Mouse (Mus musculus) urinary bladder, postnatal 36 days (tissue): ENCODE measurements around the gene Slc7a4.
"Not testable (repeated sequence)": the region's sequence is repeated elsewhere in the genome, so short reads cannot be mapped to it uniquely, and the experiment has no call there.

Source experiments
- DNase-seq, 2 experiments: peaks; one replicate each; pipeline ENCODE4 v3.0.0; 2022; ENCODE audit warnings: low spot score in 2 of 2, mixed read lengths in 1 of 2

Gene Slc7a4

GRCm38 (mm10) chr16:17561751-17562208 is 21.2 kb downstream of the Slc7a4 start, which contains the start of gene P2rx6:
TSS of gene P2rx6 (plus strand) at chr16:17561885.
- DNase-seq, result peak; percentile 24 to 60

GRCm38 (mm10) chr16:17561128-17561750 is 21.8 kb downstream of the Slc7a4 start, which contains the start of gene Lrrc74b:
TSS of gene Lrrc74b (minus strand) at chr16:17561247.
- peak; percentile 57 to 71 for DNase-seq

DNA sequence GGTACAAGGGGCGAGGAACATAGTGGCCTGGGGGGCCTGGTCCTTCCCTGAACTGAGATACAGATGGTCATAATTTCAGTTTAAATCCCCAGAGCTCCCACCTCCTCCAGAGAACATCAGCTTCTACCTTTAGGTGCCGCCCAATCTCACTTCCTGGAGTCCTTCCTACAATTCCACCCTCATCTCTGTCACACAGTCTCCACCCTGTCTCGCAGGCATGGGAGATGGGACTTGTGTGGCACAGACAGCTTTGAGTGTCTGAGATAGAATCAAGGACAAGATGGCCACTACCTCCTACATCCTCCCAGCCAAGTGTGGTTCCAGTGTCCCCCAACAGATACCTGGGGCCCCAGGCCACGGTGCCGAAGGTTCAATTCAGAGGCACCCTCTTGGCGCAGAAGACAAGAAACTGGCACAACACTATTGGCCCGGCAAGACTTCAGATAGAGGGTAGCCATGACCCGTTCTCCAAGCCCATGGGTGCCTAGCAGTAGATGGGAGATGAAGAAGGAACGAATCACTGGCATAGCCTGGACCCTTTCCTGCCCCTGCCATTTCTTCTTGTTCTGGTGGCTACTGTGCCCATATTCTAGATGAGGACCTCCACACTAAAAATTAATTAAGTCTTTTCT is 23.5 kb downstream of the Slc7a4 start:
- no peak for DNase-seq

- no peak for DNase-seq
Observed at GRCm38 (mm10) chr16:17558811-17559210, 24.2 kb downstream of the Slc7a4 start.

DNA sequence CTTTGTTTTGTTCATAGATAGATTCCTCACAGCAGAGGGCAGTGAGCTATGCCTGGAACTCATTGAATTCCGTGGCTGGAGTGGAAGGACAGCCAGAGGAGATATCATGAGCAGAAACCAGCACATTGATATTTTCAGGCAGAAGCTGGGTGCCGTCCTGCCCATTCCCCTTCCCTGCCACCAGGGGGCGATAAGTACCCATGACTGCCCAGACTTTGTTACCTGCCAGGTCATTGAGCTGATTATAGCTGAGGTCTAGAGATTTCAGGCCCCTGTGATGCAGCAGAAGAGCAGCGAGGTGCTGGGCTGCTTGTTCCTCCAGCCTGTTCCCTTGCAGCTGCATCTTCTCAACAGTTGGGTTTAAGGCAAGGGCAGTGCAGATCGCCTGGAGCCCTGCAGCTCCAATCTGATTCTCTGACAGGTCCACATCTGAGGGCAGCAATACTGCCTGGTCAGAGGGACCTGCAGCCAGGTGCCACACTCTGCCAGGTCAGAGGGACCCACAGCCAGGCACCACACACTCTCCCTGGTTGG is 25.0 kb downstream of the Slc7a4 start:
- DNase-seq, result peak; percentile 53 to 67

DNA sequence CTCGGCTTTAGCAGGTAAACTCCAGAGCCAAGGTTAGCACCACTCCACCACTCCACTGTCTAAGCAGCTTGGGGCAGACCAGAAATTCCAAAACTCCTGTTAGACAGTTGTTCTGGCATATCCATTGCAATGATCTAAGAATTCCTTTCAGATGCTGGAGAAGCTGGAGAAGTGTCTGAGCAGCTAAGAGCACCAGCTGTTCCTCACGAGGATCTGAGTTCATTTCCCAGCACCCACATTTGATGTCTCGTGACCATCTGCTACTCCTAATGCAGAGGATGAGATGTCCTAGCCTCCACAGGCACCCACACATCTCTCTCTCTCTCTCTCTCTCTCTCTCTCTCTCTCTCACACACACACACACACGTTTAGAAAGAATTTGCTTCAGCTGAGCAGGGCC is 26.1 kb downstream of the Slc7a4 start:
- no peak for DNase-seq

DNA sequence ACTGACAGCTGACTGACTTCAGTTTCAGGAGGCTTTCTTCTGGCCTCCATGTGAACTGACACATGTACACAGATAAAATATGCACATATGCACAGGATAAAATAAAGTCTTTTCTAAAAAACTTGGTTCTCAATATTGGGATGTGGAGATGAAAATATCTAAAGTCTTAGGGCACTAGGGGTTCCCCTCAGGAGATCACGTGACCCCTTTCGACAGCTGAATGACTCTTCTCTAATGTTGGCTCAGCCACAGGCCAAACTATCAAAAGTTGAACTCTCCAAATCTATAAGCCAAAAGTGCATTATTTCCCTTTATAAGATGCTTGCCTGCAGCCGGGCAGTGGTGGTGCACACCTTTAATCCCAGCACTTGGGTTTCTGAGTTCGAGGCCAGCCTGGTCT is 26.8 kb downstream of the Slc7a4 start:
- DNase-seq, result no peak

- DNase-seq, result not testable (repeated sequence)
Observed at GRCm38 (mm10) chr16:17554702-17555101, 28.3 kb downstream of the Slc7a4 start.

- DNase-seq, result peak in 1 of 2 experiments; percentile 37
Observed at GRCm38 (mm10) chr16:17553910-17554685, 28.9 kb downstream of the Slc7a4 start.

DNA sequence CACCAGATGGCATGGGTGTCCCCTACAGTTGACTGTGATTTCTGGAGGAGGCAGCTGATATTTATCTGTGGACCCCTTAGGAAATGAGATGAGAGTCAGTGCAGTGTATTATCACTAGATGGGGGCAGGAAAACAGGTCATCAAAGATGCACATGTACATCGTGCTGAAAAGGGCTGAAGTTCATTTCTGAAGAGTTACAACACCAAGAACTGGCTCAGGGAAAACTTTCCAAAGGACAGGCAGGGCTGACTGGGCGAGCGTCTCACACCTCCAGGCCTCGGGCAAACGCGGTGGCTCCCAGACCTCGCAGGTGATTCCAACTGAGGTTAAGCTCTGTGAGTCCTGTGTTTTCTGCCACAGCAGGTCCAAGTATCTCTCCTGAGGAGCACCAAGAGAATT is 30.2 kb downstream of the Slc7a4 start:
- no peak for DNase-seq

- DNase-seq, result no peak
Observed at GRCm38 (mm10) chr16:17542632-17543031, 40.4 kb downstream of the Slc7a4 start.

GRCm38 (mm10) chr16:17536584-17536983 is 46.4 kb downstream of the Slc7a4 start:
- DNase-seq, result no peak

DNA sequence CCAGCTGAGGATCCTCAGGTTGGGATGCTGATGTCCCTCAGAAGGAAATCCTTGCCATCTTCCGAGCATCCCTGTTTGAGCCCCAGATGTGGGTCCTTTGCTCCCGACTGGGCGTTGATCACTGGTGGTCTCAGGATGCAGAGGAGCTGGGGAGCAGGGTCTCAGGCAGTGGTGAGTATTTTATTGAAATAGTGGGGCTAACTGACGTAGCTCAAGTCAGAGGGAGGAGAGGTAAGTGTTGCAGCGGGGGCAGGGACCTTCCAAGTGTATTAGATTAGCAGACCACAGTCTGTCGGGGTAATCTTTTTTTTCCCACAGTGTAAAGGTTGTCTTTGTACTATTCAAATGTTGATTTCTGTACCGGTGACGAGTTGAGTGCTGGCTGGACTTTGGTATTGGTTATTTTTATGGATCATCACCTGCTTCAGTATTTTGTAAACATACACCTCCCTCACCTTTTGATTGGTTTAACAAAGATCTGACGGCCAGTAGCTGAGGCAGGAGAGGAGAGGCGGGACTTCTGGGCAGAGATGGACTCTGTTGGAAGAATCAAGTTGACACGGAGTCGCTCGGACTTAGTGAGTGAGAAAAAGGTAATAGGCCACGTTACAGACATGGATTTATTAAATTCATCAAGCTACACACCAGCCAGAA is 50.2 kb downstream of the Slc7a4 start:
- DNase-seq, result no peak

DNA sequence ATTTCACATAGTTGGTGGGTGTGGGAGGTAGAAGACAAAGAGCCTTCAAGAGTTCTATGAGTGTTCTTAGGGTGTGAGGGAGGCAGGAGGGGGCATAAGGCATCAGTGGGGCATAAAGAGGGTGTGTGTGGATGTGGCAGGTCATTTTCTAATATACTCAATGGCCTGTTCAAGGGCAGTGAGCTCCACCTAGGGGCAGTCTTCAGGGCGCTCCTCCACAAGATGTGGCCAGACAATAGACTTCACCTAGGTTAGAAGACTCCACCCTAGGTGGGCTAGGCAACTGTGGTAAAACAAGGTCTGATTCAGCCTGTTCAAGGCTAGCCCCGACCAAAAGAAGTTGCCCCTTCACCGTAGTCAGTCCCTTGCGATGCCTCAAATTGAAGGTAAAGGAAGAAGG is 50.7 kb downstream of the Slc7a4 start:
- DNase-seq, result no peak

- DNase-seq, result peak; percentile 96
Observed at GRCm38 (mm10) chr16:17530640-17531288, 52.2 kb downstream of the Slc7a4 start, which contains the start of gene Thap7. TSS of gene Thap7 (minus strand) at chr16:17531136.

DNA sequence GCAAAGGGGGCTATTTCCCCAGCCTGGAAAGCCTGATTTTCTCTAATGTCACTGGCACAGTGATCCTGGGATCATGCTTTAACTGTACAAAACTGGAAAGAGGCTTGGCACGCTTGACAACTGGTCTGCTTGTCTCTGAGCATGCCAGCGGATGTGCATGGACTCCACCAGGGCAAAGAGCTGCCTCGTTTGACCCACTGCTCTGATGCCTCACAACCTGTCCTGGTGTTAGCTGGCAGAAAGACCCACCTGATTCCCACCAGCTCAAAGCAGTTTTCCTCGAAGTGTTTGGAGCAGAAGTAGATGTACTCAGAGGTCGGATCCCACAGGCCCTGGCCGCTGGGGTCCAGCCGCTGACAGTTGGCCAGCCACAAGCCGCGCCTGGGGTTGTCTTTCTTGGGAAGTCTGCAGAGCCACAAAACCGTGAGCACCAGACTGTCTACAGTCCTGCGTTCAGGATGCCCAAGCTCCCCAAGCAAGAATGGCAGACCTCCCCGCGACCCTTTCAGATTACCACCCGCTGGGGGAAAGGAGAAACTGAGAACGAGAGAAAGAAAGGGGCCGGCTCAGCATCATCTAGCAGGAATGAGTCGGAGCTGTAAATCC is 52.9 kb downstream of the Slc7a4 start:
- DNase-seq, result no peak

DNA sequence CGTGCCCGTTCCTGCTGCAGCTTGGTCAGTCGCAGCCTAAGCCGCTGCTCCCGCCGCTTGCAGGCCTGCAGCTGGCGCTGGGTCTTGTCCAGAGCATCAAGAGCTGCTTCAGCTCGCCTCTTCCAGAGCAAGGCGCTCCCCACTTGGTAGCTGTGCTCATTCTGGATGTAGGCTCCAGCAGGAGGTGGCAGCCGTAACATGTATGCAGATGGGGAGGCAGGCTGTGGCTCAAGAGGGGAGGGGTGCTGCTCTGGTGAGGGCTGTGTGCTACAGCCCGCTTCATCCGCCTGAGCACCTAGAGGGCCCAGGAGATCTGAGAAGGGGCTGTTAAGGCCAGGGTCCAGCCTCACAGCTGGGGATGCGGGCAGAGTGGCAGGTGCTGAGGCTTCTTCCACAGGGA is 54.7 kb downstream of the Slc7a4 start:
- no peak for DNase-seq

- DNase-seq, result no peak
Observed at GRCm38 (mm10) chr16:17527606-17528005, 55.4 kb downstream of the Slc7a4 start.

- no peak for DNase-seq
Observed at GRCm38 (mm10) chr16:17526223-17526622, 56.8 kb downstream of the Slc7a4 start.

GRCm38 (mm10) chr16:17525524-17525923 is 57.5 kb downstream of the Slc7a4 start:
- DNase-seq, result no peak

- DNase-seq, result no peak
Observed at GRCm38 (mm10) chr16:17524156-17524555, 58.9 kb downstream of the Slc7a4 start.
